Comparison of ENCODE assay signal across 16 mouse cellular contexts in the genomic region with DNA sequence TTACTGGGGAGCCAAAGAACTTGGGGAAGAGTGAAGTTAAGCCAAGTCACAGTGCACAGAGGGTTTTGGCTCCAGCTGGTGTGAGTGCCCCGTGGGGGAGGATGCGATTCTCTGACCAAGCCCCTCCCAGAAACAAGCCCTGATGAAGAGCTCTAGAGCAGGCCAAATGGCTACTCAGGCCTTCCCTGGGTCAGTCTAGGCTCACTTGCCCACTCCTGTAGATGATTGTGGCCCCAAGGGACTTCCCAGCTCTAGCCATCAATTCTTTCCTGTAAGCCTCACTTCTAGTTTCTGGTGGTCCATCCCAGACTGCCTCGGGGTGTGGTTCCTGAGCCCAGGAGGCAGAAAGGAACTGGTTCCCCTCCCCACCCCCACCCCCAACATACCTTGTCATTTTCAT. TPM values are rescaled to one million over a fixed set of nuclear protein-coding genes. Genes with fewer than 3 reads are reported as not detected.
DNase-seq lines count a peak whose midpoint lies in the region; ATAC-seq and TF ChIP-seq lines count a peak whose summit lies in the region.
"Had no signal": no experiment of that assay in that cellular context is flagged by ENCODE, and none has a peak within 500 bp of the region (broad histone marks: within the 10 kb centered on the region; RNA-seq: fewer than 3 reads in every experiment).

A gene (plus strand): TSS at position 301 of the 400 bp plus-strand sequence.

- no peak for TF ChIP-seq CTCF in midbrain, postnatal 0 days (IDR thresholded peaks at IDR 0.05)
- no peak for TF ChIP-seq CTCF in stomach, postnatal 0 days (IDR thresholded peaks at IDR 0.05; ENCODE audit: low read depth)

- peaks cover 20% of the 10 kb centered on the region for H3K36me3 ChIP-seq in forebrain, embryonic 11.5 days (ENCODE audit: control insufficient read depth, insufficient read depth, low read length)
- peaks cover 25% of the 10 kb centered on the region for H3K36me3 ChIP-seq in forebrain, embryonic 16.5 days (ENCODE audit: control insufficient read depth, insufficient read depth)
- H3K36me3 ChIP-seq in limb, embryonic 12.5 days = peaks cover 48% of the 10 kb centered on the region
- H3K36me3 ChIP-seq in midbrain, postnatal 0 days (ENCODE audit: insufficient read depth, low read length) = peaks cover 33% of the 10 kb centered on the region
- H3K36me3 ChIP-seq in stomach, postnatal 0 days (ENCODE audit: control insufficient read depth, insufficient read depth, low read length) = peaks cover 23% of the 10 kb centered on the region

- no peaks in the 10 kb centered on the region for H3K27me3 ChIP-seq in forebrain, embryonic 11.5 days (ENCODE audit: control insufficient read depth, insufficient read depth, low read length)
- no peaks in the 10 kb centered on the region for H3K27me3 ChIP-seq in forebrain, embryonic 16.5 days (replicated peaks; ENCODE audit: control insufficient read depth, insufficient read depth, low read length)
- no peaks in the 10 kb centered on the region for H3K27me3 ChIP-seq in limb, embryonic 12.5 days
- H3K27me3 ChIP-seq in midbrain, postnatal 0 days (ENCODE audit: insufficient read depth, low read length) = no peaks in the 10 kb centered on the region
- H3K27me3 ChIP-seq in stomach, postnatal 0 days (ENCODE audit: control insufficient read depth, insufficient read depth, low read length) = no peaks in the 10 kb centered on the region
- H3K27me3 ChIP-seq: CH12.LX; embryonic facial prominence, embryonic 13.5 days; neural tube, embryonic 12.5 days; Patski had no signal

- no peaks in the 10 kb centered on the region for H3K9me3 ChIP-seq in forebrain, embryonic 11.5 days (ENCODE audit: control insufficient read depth, low read length)
- no peaks in the 10 kb centered on the region for H3K9me3 ChIP-seq in forebrain, embryonic 16.5 days (ENCODE audit: control insufficient read depth, low read length)
- H3K9me3 ChIP-seq in limb, embryonic 12.5 days = no peaks in the 10 kb centered on the region
- no peaks in the 10 kb centered on the region for H3K9me3 ChIP-seq in midbrain, postnatal 0 days (ENCODE audit: low read length)
- H3K9me3 ChIP-seq in stomach, postnatal 0 days (ENCODE audit: control insufficient read depth, low read length) = no peaks in the 10 kb centered on the region
- H3K9me3 ChIP-seq: embryonic facial prominence, embryonic 13.5 days; neural tube, embryonic 12.5 days had no signal

- H3K4me1 ChIP-seq in forebrain, embryonic 11.5 days (replicated peaks; ENCODE audit: control insufficient read depth, insufficient read depth, low read length) = no peaks in the 10 kb centered on the region
- no peaks in the 10 kb centered on the region for H3K4me1 ChIP-seq in forebrain, embryonic 16.5 days (replicated peaks; ENCODE audit: control insufficient read depth, insufficient read depth, low read length)
- peaks cover 17% of the 10 kb centered on the region; the same call in 1 of the 2 replicates for H3K4me1 ChIP-seq in limb, embryonic 12.5 days (replicated peaks)
- no peaks in the 10 kb centered on the region for H3K4me1 ChIP-seq in midbrain, postnatal 0 days (ENCODE audit: insufficient read depth, low read length)
- H3K4me1 ChIP-seq in stomach, postnatal 0 days (replicated peaks; ENCODE audit: control insufficient read depth, insufficient read depth) = no peaks in the 10 kb centered on the region
- H3K4me1 ChIP-seq: neural tube, embryonic 12.5 days had no signal

- H3K4me3 ChIP-seq in forebrain, embryonic 11.5 days (ENCODE audit: low read depth, low read length) = no peak within 1 kb of the TSS
- H3K4me3 ChIP-seq in forebrain, embryonic 16.5 days (replicated peaks; ENCODE audit: low read length) = no peak within 1 kb of the TSS
- no peak within 1 kb of the TSS for H3K4me3 ChIP-seq in limb, embryonic 12.5 days (replicated peaks)
- H3K4me3 ChIP-seq in midbrain, postnatal 0 days (ENCODE audit: low read depth, low read length) = no peak within 1 kb of the TSS
- no peak within 1 kb of the TSS for H3K4me3 ChIP-seq in stomach, postnatal 0 days (ENCODE audit: low read depth, low read length)
- H3K4me3 ChIP-seq: embryonic facial prominence, embryonic 13.5 days; neural tube, embryonic 12.5 days had no signal

- ATAC-seq in forebrain, embryonic 11.5 days (replicated peaks; ENCODE audit: low FRiP score) = no peak
- no peak for ATAC-seq in forebrain, embryonic 16.5 days
- no peak for ATAC-seq in limb, embryonic 12.5 days (ENCODE audit: insufficient number of reproducible peaks, insufficient read depth, low FRiP score, low TSS enrichment, low read depth)
- no peak for ATAC-seq in midbrain, postnatal 0 days (ENCODE audit: low FRiP score)
- ATAC-seq in stomach, postnatal 0 days (ENCODE audit: low FRiP score, low TSS enrichment) = no peak

- TF ChIP-seq EP300 in stomach, postnatal 0 days (optimal IDR thresholded peaks at IDR 0.05) = no peak

- no peak within 1 kb of the TSS for H3K27ac ChIP-seq in forebrain, embryonic 11.5 days (ENCODE audit: low read depth, low read length)
- H3K27ac ChIP-seq in forebrain, embryonic 16.5 days (ENCODE audit: low read length) = peak within 1 kb of the TSS; percentile 38
- peak within 1 kb of the TSS; percentile 19; the same call in 1 of the 2 replicates for H3K27ac ChIP-seq in limb, embryonic 12.5 days
- H3K27ac ChIP-seq in midbrain, postnatal 0 days (ENCODE audit: low read depth, low read length) = 0 out of 2 replicates have a peak within 1 kb of the TSS, but pooled peaks have one; percentile 14
- H3K27ac ChIP-seq in stomach, postnatal 0 days (replicated peaks) = no peak within 1 kb of the TSS
- H3K27ac ChIP-seq: embryonic facial prominence, embryonic 13.5 days; neural tube, embryonic 12.5 days had no signal

- 79% methylated on average over 3 of the region's 3 CpGs for WGBS in forebrain, embryonic 11.5 days
- WGBS in forebrain, embryonic 16.5 days = 85% methylated on average over 3 of the region's 3 CpGs
- WGBS in limb, embryonic 12.5 days = 64% methylated on average over 3 of the region's 3 CpGs
- WGBS in midbrain, postnatal 0 days = 81% methylated on average over 3 of the region's 3 CpGs
- 69% methylated on average over 3 of the region's 3 CpGs for WGBS in stomach, postnatal 0 days

- no peak within 1 kb of the TSS for H3K9ac ChIP-seq in forebrain, embryonic 11.5 days (ENCODE audit: low read length)
- H3K9ac ChIP-seq in forebrain, embryonic 16.5 days (replicated peaks; ENCODE audit: low read depth, low read length) = no peak within 1 kb of the TSS
- no peak within 1 kb of the TSS for H3K9ac ChIP-seq in limb, embryonic 12.5 days (replicated peaks)
- no peak within 1 kb of the TSS for H3K9ac ChIP-seq in midbrain, postnatal 0 days (replicated peaks; ENCODE audit: low read length, poor library complexity, severe bottlenecking)
- no peak within 1 kb of the TSS for H3K9ac ChIP-seq in stomach, postnatal 0 days (ENCODE audit: low read length)
- H3K9ac ChIP-seq: embryonic facial prominence, embryonic 13.5 days; neural tube, embryonic 12.5 days had no signal

- H3K4me2 ChIP-seq in forebrain, embryonic 11.5 days (ENCODE audit: low read depth, low read length, severe bottlenecking) = no peak within 1 kb of the TSS
- no peak within 1 kb of the TSS for H3K4me2 ChIP-seq in forebrain, embryonic 16.5 days (ENCODE audit: low read length)
- no peak within 1 kb of the TSS for H3K4me2 ChIP-seq in limb, embryonic 12.5 days
- H3K4me2 ChIP-seq in midbrain, postnatal 0 days (ENCODE audit: low read depth, low read length, poor library complexity, severe bottlenecking) = no peak within 1 kb of the TSS
- no peak within 1 kb of the TSS for H3K4me2 ChIP-seq in stomach, postnatal 0 days (replicated peaks; ENCODE audit: low read depth)
- H3K4me2 ChIP-seq: embryonic facial prominence, embryonic 13.5 days; neural tube, embryonic 12.5 days had no signal

- DNase-seq in forebrain, embryonic 11.5 days (ENCODE audit: low spot score) = peak; percentile 48
- DNase-seq in midbrain, postnatal 0 days (ENCODE audit: low spot score) = no peak
- DNase-seq in kidney, adult 11 months = no peak
- DNase-seq in adrenal gland, adult (ENCODE audit: inconsistent age in 2 of 2, low spot score in 1 of 2) = no peak
- no peak for DNase-seq in stomach, postnatal 0 days (ENCODE audit: low spot score)
- DNase-seq: adrenal gland, adult 8-10 months; kidney, adult 18-20 months; right cerebral cortex, adult 18-20 months; thymus, postnatal 25 days had no signal

RNA-seq across cellular contexts. Expression of the gene that starts here (rescaled TPM):
- 0.56 TPM in 2 replicates for polyA plus RNA-seq in forebrain, embryonic 11.5 days (2014; fragmentation: Nextera tagmentation; extraction: Ambion mirVana)
- 0.43 and 0.63 TPM in 2 replicates for polyA plus RNA-seq in forebrain, embryonic 16.5 days (2015; fragmentation: Nextera tagmentation; extraction: Ambion mirVana)
- 0.18 and 0.32 TPM in 2 replicates for polyA plus RNA-seq in limb, embryonic 12.5 days (2016; fragmentation: Nextera tagmentation; extraction: Ambion mirVana)
- total RNA-seq in midbrain, postnatal 0 days (2014; rRNA removed) = 0.19 and 0.38 TPM in 2 replicates
- 0.05 TPM in 1 of 2 replicates, not detected in the other for polyA plus RNA-seq in midbrain, postnatal 0 days (2015; fragmentation: Nextera tagmentation; extraction: Ambion mirVana)
- polyA plus RNA-seq in stomach, postnatal 0 days (2015; fragmentation: Nextera tagmentation; extraction: Ambion mirVana) = 0.02 TPM in 1 of 2 replicates, not detected in the other
- total RNA-seq: megakaryocyte progenitor cell, adult 5-6 weeks had no signal

Comparison
In these comparisons a context has a peak if more than half of its experiments do, and no peak if none do; other contexts are left out.
1. H3K27ac ChIP-seq: peak in forebrain, embryonic 16.5 days (single experiment), limb, embryonic 12.5 days (single experiment) and midbrain, postnatal 0 days (single experiment); none in forebrain, embryonic 11.5 days (single experiment) and stomach, postnatal 0 days (single experiment).
2. Peak in DNase-seq in forebrain, embryonic 11.5 days; RNA of the gene not detected or under 1 TPM.